Mouse (Mus musculus): ENCODE measurements at regions not wholly inside any gene's neighbourhood (a gene's known extent, or its start where the extent isn't known, plus 50 kb on each side); places are given as distances from the start of the nearest gene placed in this dataset.

DNA sequence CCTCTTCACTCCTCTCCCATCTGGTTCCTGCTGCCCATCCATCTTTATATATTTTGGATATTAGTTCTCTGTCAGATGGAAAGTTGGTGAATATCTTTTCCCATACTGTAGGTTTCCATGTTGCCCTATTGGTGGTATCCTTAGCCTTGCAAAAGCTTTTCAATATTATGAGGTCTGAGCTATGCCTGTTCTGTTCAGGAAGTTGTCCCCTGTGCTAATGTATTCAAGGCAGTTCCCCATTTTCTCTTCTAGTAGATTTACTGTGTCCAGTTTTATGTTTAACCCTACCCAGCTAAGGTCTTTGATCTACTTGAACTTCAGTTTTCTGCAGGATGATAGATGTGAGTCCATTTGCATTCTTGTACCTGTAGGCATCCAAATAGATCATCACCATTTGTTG is 109.4 kb upstream of the Tusc1 start:
- DNase-seq, result no peak

GRCm38 (mm10) chr4:93438587-93439336 is 103.5 kb upstream of the Tusc1 start:
- DNase-seq, result no peak

DNA sequence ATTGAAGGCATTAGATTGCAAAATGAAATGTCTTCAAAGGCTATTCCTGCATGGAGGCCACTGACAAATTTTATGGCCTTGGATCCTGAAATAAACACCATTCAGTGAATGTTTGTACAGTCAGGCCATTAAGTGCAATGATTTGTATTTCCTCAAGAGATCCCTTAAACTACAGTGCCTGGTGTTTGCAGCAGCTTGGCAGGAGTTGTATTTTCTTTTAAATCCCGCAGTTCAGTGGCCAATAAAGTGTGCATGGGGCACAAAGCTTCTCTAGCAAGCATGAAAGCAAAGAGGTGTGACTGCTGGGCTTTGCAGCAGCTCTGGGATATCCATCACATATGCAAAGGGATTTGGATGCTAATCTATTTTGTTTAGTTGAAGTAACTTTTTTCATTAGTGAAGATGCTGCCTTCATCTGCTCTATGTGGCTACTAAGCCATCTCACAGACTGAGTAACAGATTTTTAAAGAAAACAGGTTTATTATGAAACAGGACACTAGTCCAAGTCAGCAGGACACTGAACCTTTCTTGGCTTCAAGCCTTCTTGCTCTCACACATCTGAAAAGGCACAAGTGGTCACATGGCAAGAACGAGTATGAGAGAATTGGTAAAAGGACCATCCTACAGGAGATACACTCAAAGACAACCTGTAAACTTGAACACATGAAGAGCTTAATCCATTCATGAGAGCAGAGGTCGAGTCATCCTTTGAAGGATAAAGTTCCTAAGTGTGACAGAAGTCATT is 102.2 kb upstream of the Tusc1 start:
- DNase-seq, result no peak

- no peak for DNase-seq
Observed at GRCm38 (mm10) chr4:93412695-93413094, 77.4 kb upstream of the Tusc1 start.

- no peak for DNase-seq
Observed at GRCm38 (mm10) chr4:93406876-93407275, 71.6 kb upstream of the Tusc1 start.

GRCm38 (mm10) chr4:93400579-93400978 is 65.3 kb upstream of the Tusc1 start:
- DNase-seq, result no peak

Measured in heart, adult 11 months (tissue).